In the genomic region with DNA sequence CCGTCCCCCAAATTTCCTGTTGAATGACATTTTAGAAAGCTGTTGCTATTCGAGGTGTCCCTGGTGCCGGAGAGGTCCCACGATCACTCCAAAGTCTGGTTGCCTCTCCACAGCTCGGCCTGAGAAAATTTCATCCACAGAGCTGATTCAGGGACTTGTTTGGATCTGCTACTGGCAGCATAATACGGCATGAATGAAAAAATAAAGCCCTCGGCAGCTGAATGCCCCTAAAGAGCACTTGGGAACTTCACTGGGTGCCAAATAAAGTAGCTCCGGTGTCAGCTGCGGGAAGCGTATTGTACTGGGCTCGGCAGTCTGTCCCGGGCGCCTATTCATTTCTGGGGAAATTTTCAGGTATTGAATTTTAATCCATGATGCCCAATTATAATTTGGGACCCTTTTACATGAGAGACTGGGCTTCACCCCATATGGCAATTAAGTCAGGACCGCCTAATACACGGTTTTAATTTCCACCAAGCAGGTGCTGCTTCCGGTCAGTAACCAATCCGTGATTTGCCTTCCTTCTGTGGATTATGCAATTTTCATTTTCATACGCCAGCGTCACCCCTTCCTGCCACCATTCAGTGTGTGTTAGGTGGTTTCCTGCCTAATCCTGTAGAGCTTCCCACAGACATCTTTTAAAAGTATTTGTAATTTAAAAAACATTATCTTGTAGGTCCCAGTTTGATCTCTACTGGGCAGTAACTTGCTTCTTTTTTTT, we compare ENCODE assay signal across 13 mouse cellular contexts.
DNase-seq lines count a peak whose midpoint lies in the region; ATAC-seq and TF ChIP-seq lines count a peak whose summit lies in the region.
"Had no signal": no experiment of that assay in that cellular context is flagged by ENCODE, and none has a peak within 500 bp of the region (broad histone marks: within the 10 kb centered on the region; RNA-seq: fewer than 3 reads in every experiment).

No protein-coding gene starts in this region.

- H3K4me1 ChIP-seq in midbrain, embryonic 13.5 days (replicated peaks) = peaks cover 14% of the 10 kb centered on the region
- peaks cover 12% of the 10 kb centered on the region for H3K4me1 ChIP-seq in midbrain, embryonic 10.5 days
- H3K4me1 ChIP-seq in forebrain, embryonic 13.5 days = peaks cover 15% of the 10 kb centered on the region
- H3K4me1 ChIP-seq in neural tube, embryonic 13.5 days (replicated peaks) = peaks cover 15% of the 10 kb centered on the region
- H3K4me1 ChIP-seq: liver, embryonic 12.5 days had no signal

- H3K9me3 ChIP-seq in midbrain, embryonic 13.5 days = no peaks in the 10 kb centered on the region
- no peaks in the 10 kb centered on the region for H3K9me3 ChIP-seq in midbrain, embryonic 10.5 days (replicated peaks)
- no peaks in the 10 kb centered on the region for H3K9me3 ChIP-seq in forebrain, embryonic 13.5 days (replicated peaks)
- H3K9me3 ChIP-seq in neural tube, embryonic 13.5 days = no peaks in the 10 kb centered on the region
- H3K9me3 ChIP-seq: heart, embryonic 13.5 days; liver, embryonic 12.5 days; stomach, embryonic 15.5 days had no signal

- intact Hi-C loops in gastrocnemius, adult 2 months (cut with DNase I) = no loop called here

- peak overlapping the region; percentile 74 for H3K4me3 ChIP-seq in gastrocnemius, adult 2 months
- peak overlapping the region; percentile 32 for H3K4me3 ChIP-seq in midbrain, embryonic 13.5 days (replicated peaks)
- H3K4me3 ChIP-seq in midbrain, embryonic 10.5 days = no peak overlapping the region
- H3K4me3 ChIP-seq in forebrain, embryonic 13.5 days = peak overlapping the region; percentile 25
- H3K4me3 ChIP-seq in neural tube, embryonic 13.5 days = peak overlapping the region; percentile 6; the same call in 1 of the 2 replicates
- H3K4me3 ChIP-seq: heart, embryonic 13.5 days; liver, embryonic 12.5 days; stomach, embryonic 15.5 days had no signal

- peak overlapping the region; percentile 52 for H3K4me2 ChIP-seq in midbrain, embryonic 13.5 days (replicated peaks)
- H3K4me2 ChIP-seq in forebrain, embryonic 13.5 days = peak overlapping the region; percentile 59
- peak overlapping the region; percentile 31 for H3K4me2 ChIP-seq in neural tube, embryonic 13.5 days
- H3K4me2 ChIP-seq: heart, embryonic 13.5 days; liver, embryonic 12.5 days; stomach, embryonic 15.5 days had no signal

- H3K27me3 ChIP-seq in midbrain, embryonic 13.5 days = no peaks in the 10 kb centered on the region
- no peaks in the 10 kb centered on the region for H3K27me3 ChIP-seq in midbrain, embryonic 10.5 days (ENCODE audit: low read depth, poor library complexity, severe bottlenecking)
- H3K27me3 ChIP-seq in forebrain, embryonic 13.5 days = no peaks in the 10 kb centered on the region
- no peaks in the 10 kb centered on the region for H3K27me3 ChIP-seq in neural tube, embryonic 13.5 days
- H3K27me3 ChIP-seq: heart, embryonic 13.5 days; liver, embryonic 12.5 days; stomach, embryonic 15.5 days had no signal

- peak overlapping the region; percentile 69 for H3K27ac ChIP-seq in gastrocnemius, adult 2 months
- H3K27ac ChIP-seq in midbrain, embryonic 13.5 days = peak overlapping the region; percentile 39; the same call in 1 of the 2 replicates
- H3K27ac ChIP-seq in midbrain, embryonic 10.5 days (replicated peaks) = no peak overlapping the region
- H3K27ac ChIP-seq in forebrain, embryonic 13.5 days = peak overlapping the region; percentile 25; the same call in 1 of the 2 replicates
- H3K27ac ChIP-seq in neural tube, embryonic 13.5 days (replicated peaks) = no peak overlapping the region
- H3K27ac ChIP-seq: heart, embryonic 13.5 days; liver, embryonic 12.5 days; stomach, embryonic 15.5 days had no signal

- peak; percentile 77 for ATAC-seq in midbrain, embryonic 13.5 days
- peak; percentile 82 for ATAC-seq in forebrain, embryonic 13.5 days
- ATAC-seq in neural tube, embryonic 13.5 days (ENCODE audit: low read depth) = peak; percentile 36; the same call in 1 of the 2 replicates
- ATAC-seq: CD4-positive, CD25-positive, alpha-beta regulatory T cell, adult 4 months; liver, embryonic 12.5 days had no signal

- no peak for DNase-seq in gastrocnemius, adult 2 months
- no peak for DNase-seq in gastrocnemius, adult 18-20 months (ENCODE audit: low spot score)
- no peak for DNase-seq in midbrain, embryonic 10.5 days (ENCODE audit: low spot score)
- DNase-seq in embryo, embryonic 11 days = no peak
- DNase-seq in yolk sac, embryonic 10.5 days (ENCODE audit: low spot score) = no peak
- DNase-seq: kidney, postnatal 36 days had no signal

- no peaks in the 10 kb centered on the region for H3K36me3 ChIP-seq in midbrain, embryonic 13.5 days
- H3K36me3 ChIP-seq in midbrain, embryonic 10.5 days = no peaks in the 10 kb centered on the region
- H3K36me3 ChIP-seq in forebrain, embryonic 13.5 days (ENCODE audit: poor library complexity, severe bottlenecking) = no peaks in the 10 kb centered on the region
- no peaks in the 10 kb centered on the region for H3K36me3 ChIP-seq in neural tube, embryonic 13.5 days
- H3K36me3 ChIP-seq: heart, embryonic 13.5 days; liver, embryonic 12.5 days; stomach, embryonic 15.5 days had no signal

- 24% methylated on average over 19 of the region's 19 CpGs for WGBS in midbrain, embryonic 13.5 days
- WGBS in midbrain, embryonic 10.5 days = 74% methylated on average over 19 of the region's 19 CpGs
- 5% methylated on average over 19 of the region's 19 CpGs for WGBS in forebrain, embryonic 13.5 days
- WGBS in neural tube, embryonic 13.5 days = 45% methylated on average over 19 of the region's 19 CpGs

- TF ChIP-seq CTCF in gastrocnemius, adult 2 months (IDR thresholded peaks at IDR 0.05) = no peak

- peak overlapping the region; percentile 23; the same call in 1 of the 2 replicates for H3K9ac ChIP-seq in midbrain, embryonic 13.5 days (replicated peaks)
- peak overlapping the region; percentile 27; the same call in 1 of the 2 replicates for H3K9ac ChIP-seq in forebrain, embryonic 13.5 days
- no peak overlapping the region for H3K9ac ChIP-seq in neural tube, embryonic 13.5 days
- H3K9ac ChIP-seq: heart, embryonic 13.5 days; liver, embryonic 12.5 days; stomach, embryonic 15.5 days had no signal

Comparison
In these comparisons a context has a peak if more than half of its experiments do, and no peak if none do; other contexts are left out.
1. H3K27ac ChIP-seq: peak in gastrocnemius, adult 2 months (single experiment), midbrain, embryonic 13.5 days (single experiment) and forebrain, embryonic 13.5 days (single experiment); none in midbrain, embryonic 10.5 days (single experiment) and neural tube, embryonic 13.5 days (single experiment).
2. Peak in every context shown above with its lines, with median percentiles within 50 percentile points of each other: ATAC-seq and H3K4me2 ChIP-seq.